Mouse (Mus musculus) CH12.LX (cell line): ENCODE data around the gene Hirip3. TPM values are rescaled to one million over a fixed set of nuclear protein-coding genes. Genes with fewer than 3 reads are reported as not detected.
A peak's percentile ranks its signal among the peaks of the same experiment; 100 is the strongest.

ENCODE experiments used
- DNase-seq: peaks from one replicate; pipeline ENCODE4 v3.0.0-alpha.2; 2013; ENCODE audit errors: extremely low read depth
- H3K27ac ChIP-seq: 2 replicates; pipeline ENCODE4 v1.5.1; 2012; ENCODE audit warnings: low read depth, mild to moderate bottlenecking, control low read depth, moderate library complexity; ENCODE audit not compliant: insufficient read depth
- H3K27me3 ChIP-seq: replicated peaks from 2 replicates; pipeline ENCODE3; 2012; ENCODE audit warnings: inconsistent platforms
- H3K36me3 ChIP-seq, 2 experiments: replicated peaks in 1 of 2; 2 replicates each; pipeline versions ENCODE3 to v1.6.1; 2012; ENCODE audit warnings: inconsistent platforms in 1 of 2, low read length in 1 of 2, mild to moderate bottlenecking in 1 of 2, mixed read lengths in 1 of 2, moderate library complexity in 1 of 2; ENCODE audit not compliant: control insufficient read depth in 1 of 2, insufficient read depth in 1 of 2
- H3K4me1 ChIP-seq, 2 experiments: 2 replicates each; pipeline ENCODE4 v1.6.1; 2012; ENCODE audit warnings: inconsistent platforms in 1 of 2, moderate library complexity in 1 of 2; ENCODE audit not compliant: insufficient read depth in 2 of 2, control insufficient read depth in 1 of 2
- H3K4me2 ChIP-seq: 2 replicates; pipeline ENCODE4 v1.6.1; 2012; ENCODE audit warnings: low read depth, mild to moderate bottlenecking, control low read depth; ENCODE audit not compliant: poor library complexity, insufficient read depth, severe bottlenecking
- H3K4me3 ChIP-seq, 3 experiments: fragments of 150-350 bp in 1 of 3; sonication (generic) in 1 of 3; replicated peaks in 1 of 3; 2 replicates each; pipeline versions ENCODE3 to v1.5.1; 2011 to 2012; ENCODE audit warnings: low read depth in 2 of 3, low read length in 2 of 3, mild to moderate bottlenecking in 2 of 3, moderate library complexity in 2 of 3, control low read depth in 1 of 3, improper control_type of control experiment in 1 of 3, inconsistent platforms in 1 of 3, mixed read lengths in 1 of 3; ENCODE audit not compliant: poor library complexity in 1 of 3
- H3K79me2 ChIP-seq: replicated peaks from 2 replicates; pipeline ENCODE4 v1.6.1; 2012; ENCODE audit warnings: mild to moderate bottlenecking, moderate library complexity; ENCODE audit not compliant: control insufficient read depth, poor library complexity, insufficient read depth, severe bottlenecking; ENCODE audit errors: extremely low read depth
- H3K9ac ChIP-seq: 2 replicates; pipeline ENCODE4 v1.6.1; 2012; ENCODE audit warnings: low read depth, mild to moderate bottlenecking, control low read depth, moderate library complexity; ENCODE audit not compliant: insufficient read depth
- H3K9me3 ChIP-seq: replicated peaks from 2 replicates; pipeline ENCODE3; 2012; ENCODE audit warnings: low read length, inconsistent platforms, mixed read lengths
- BHLHE40 ChIP-seq: IDR thresholded peaks from 2 replicates; pipeline ENCODE4 v1.6.1; 2011; ENCODE audit warnings: mild to moderate bottlenecking, low read depth, low read length, improper control_type of control experiment
- CHD2 ChIP-seq: IDR thresholded peaks from 2 replicates; pipeline ENCODE4 v1.6.1; 2011; ENCODE audit warnings: low read length, improper control_type of control experiment
- CTCF ChIP-seq, 2 experiments: IDR thresholded peaks in 1 of 2; conservative IDR thresholded peaks in 1 of 2; 2 replicates each; pipeline ENCODE4 v1.5.1; 2011 to 2012; ENCODE audit warnings: low read depth in 2 of 2, low read length in 2 of 2, improper control_type of control experiment in 1 of 2, inconsistent platforms in 1 of 2, mild to moderate bottlenecking in 1 of 2, moderate library complexity in 1 of 2
- E2F4 ChIP-seq: IDR thresholded peaks from 2 replicates; pipeline ENCODE4 v1.6.1; 2011; ENCODE audit warnings: low read depth, low read length, improper control_type of control experiment; ENCODE audit not compliant: insufficient replicate concordance
- ELF1 ChIP-seq: IDR thresholded peaks from 2 replicates; pipeline ENCODE4 v1.6.1; 2014; ENCODE audit warnings: low read depth, mild to moderate bottlenecking, inconsistent platforms, low read length, improper control_type of control experiment
- EP300 ChIP-seq: IDR thresholded peaks from 2 replicates; pipeline ENCODE4 v1.6.1; 2011; ENCODE audit warnings: low read length, improper control_type of control experiment
- ETS1 ChIP-seq: conservative IDR thresholded peaks from 2 replicates; pipeline ENCODE4 v1.6.1; 2012; ENCODE audit warnings: low read depth, mild to moderate bottlenecking, inconsistent platforms, low read length, improper control_type of control experiment, moderate library complexity
- GABPA ChIP-seq: IDR thresholded peaks from 2 replicates; pipeline ENCODE4 v1.6.1; 2012; ENCODE audit warnings: low read depth, low read length, improper control_type of control experiment, inconsistent platforms; ENCODE audit not compliant: insufficient replicate concordance
- HCFC1 ChIP-seq: IDR thresholded peaks from 2 replicates; pipeline ENCODE4 v1.6.1; 2012; ENCODE audit warnings: low read depth, mild to moderate bottlenecking, inconsistent platforms, low read length, improper control_type of control experiment
- IRF4 ChIP-seq: IDR thresholded peaks from 2 replicates; pipeline ENCODE4 v1.6.1; 2014; ENCODE audit warnings: low read depth, mild to moderate bottlenecking, inconsistent platforms, low read length, improper control_type of control experiment
- JUN ChIP-seq: IDR thresholded peaks from 2 replicates; pipeline ENCODE4 v1.6.1; 2011; ENCODE audit warnings: low read depth, mild to moderate bottlenecking, low read length, improper control_type of control experiment, moderate library complexity; ENCODE audit not compliant: insufficient read depth
- MAFK ChIP-seq: IDR thresholded peaks from 2 replicates; pipeline ENCODE4 v1.6.1; 2011; ENCODE audit warnings: low read length, improper control_type of control experiment; ENCODE audit not compliant: insufficient replicate concordance
- MAX ChIP-seq: IDR thresholded peaks from 2 replicates; pipeline ENCODE4 v1.6.1; 2011; ENCODE audit warnings: low read length, improper control_type of control experiment
- MAZ ChIP-seq: IDR thresholded peaks from 2 replicates; pipeline ENCODE4 v1.6.1; 2012; ENCODE audit warnings: low read depth, mild to moderate bottlenecking, inconsistent platforms, low read length, improper control_type of control experiment, moderate library complexity
- MEF2A ChIP-seq: IDR thresholded peaks from 2 replicates; pipeline ENCODE4 v1.6.1; 2014; ENCODE audit warnings: low read depth, mild to moderate bottlenecking, inconsistent platforms, low read length, improper control_type of control experiment, borderline replicate concordance
- MXI1 ChIP-seq: IDR thresholded peaks from 2 replicates; pipeline ENCODE4 v1.6.1; 2011; ENCODE audit warnings: mild to moderate bottlenecking, low read depth, low read length, improper control_type of control experiment
- NELFE ChIP-seq: IDR thresholded peaks from 2 replicates; pipeline ENCODE4 v1.6.1; 2011; ENCODE audit warnings: low read depth, low read length, improper control_type of control experiment
- PAX5 ChIP-seq: IDR thresholded peaks from 2 replicates; pipeline ENCODE4 v1.6.1; 2012; ENCODE audit warnings: low read length, inconsistent platforms, mixed read lengths
- POLR2A ChIP-seq: IDR thresholded peaks from 2 replicates; pipeline ENCODE4 v1.6.1; 2011; ENCODE audit warnings: low read depth, mild to moderate bottlenecking, improper control_type of control experiment, low read length
- RAD21 ChIP-seq: IDR thresholded peaks from 2 replicates; pipeline ENCODE4 v1.6.1; 2011; ENCODE audit warnings: low read depth, mild to moderate bottlenecking, low read length, improper control_type of control experiment, moderate library complexity
- RCOR1 ChIP-seq: conservative IDR thresholded peaks from 2 replicates; pipeline ENCODE4 v1.6.1; 2012; ENCODE audit warnings: low read depth, mild to moderate bottlenecking, inconsistent platforms, low read length, improper control_type of control experiment
- SIN3A ChIP-seq: IDR thresholded peaks from 2 replicates; pipeline ENCODE4 v1.6.1; 2012; ENCODE audit warnings: low read length, improper control_type of control experiment, inconsistent platforms
- SMC3 ChIP-seq: IDR thresholded peaks from 2 replicates; pipeline ENCODE4 v1.6.1; 2011; ENCODE audit warnings: low read depth, low read length, improper control_type of control experiment
- TBP ChIP-seq: conservative IDR thresholded peaks from 2 replicates; pipeline ENCODE4 v1.6.1; 2011; ENCODE audit warnings: low read depth, low read length, improper control_type of control experiment
- TCF12 ChIP-seq: IDR thresholded peaks from 2 replicates; pipeline ENCODE4 v1.6.1; 2014; ENCODE audit warnings: low read depth, mild to moderate bottlenecking, inconsistent platforms, low read length, improper control_type of control experiment
- USF1 ChIP-seq: IDR thresholded peaks from 2 replicates; pipeline ENCODE4 v1.6.1; 2014; ENCODE audit warnings: low read depth, mild to moderate bottlenecking, inconsistent platforms, low read length, improper control_type of control experiment
- USF2 ChIP-seq: conservative IDR thresholded peaks from 2 replicates; pipeline ENCODE4 v1.6.1; 2011; ENCODE audit warnings: low read depth, low read length, improper control_type of control experiment
- ZC3H11A ChIP-seq: IDR thresholded peaks from 2 replicates; pipeline ENCODE4 v1.6.1; 2012; ENCODE audit warnings: low read depth, mild to moderate bottlenecking, inconsistent platforms, low read length, improper control_type of control experiment
- ZKSCAN1 ChIP-seq: IDR thresholded peaks from 2 replicates; pipeline ENCODE4 v1.6.1; 2012; ENCODE audit warnings: low read depth, inconsistent platforms, low read length, improper control_type of control experiment, borderline replicate concordance
- ZNF384 ChIP-seq: IDR thresholded peaks from 2 replicates; pipeline ENCODE4 v1.6.1; 2012; ENCODE audit warnings: low read depth, low read length, improper control_type of control experiment, inconsistent platforms
- dilution Hi-C: fragments of 300-500 bp; cut with MboI; formaldehyde crosslinking; loops from 2 replicates; pipeline ENCODE4 v1.14.3; 2020; ENCODE audit warnings: low sequenced_read_pairs; ENCODE audit not compliant: extremely low pct_unique_long_range_greater_than_20kb, extremely low pct_ligation_motif_present
- in situ Hi-C: fragments of 300-500 bp; cut with MboI; formaldehyde crosslinking; loops from 3 replicates; pipeline ENCODE4 v1.14.3; 2019; ENCODE audit warnings: low sequenced_read_pairs, low pct_ligation_motif_present, low pct_unique_long_range_greater_than_20kb, mixed read lengths
- polyA plus RNA-seq: library from polyadenylated mRNA; unstranded; fragments of >175 nt; gene quantifications from 2 replicates; pipeline ENCODE4 v1.2.1, GENCODE M21; 2012; ENCODE audit warnings: low read depth; ENCODE audit not compliant: insufficient read length
- total RNA-seq, 2 experiments: library from RNA; depleted of rRNA; stranded (reverse); fragments of 300-350 nt in 1 of 2; fragments of >200 nt in 1 of 2; gene quantifications; 2 replicates each; pipeline ENCODE4 v1.2.3; 2012 to 2014

Gene Hirip3
- total and polyA plus RNA-seq, 3 experiments = 44.7 to 190 (median 70.9) TPM

DNA sequence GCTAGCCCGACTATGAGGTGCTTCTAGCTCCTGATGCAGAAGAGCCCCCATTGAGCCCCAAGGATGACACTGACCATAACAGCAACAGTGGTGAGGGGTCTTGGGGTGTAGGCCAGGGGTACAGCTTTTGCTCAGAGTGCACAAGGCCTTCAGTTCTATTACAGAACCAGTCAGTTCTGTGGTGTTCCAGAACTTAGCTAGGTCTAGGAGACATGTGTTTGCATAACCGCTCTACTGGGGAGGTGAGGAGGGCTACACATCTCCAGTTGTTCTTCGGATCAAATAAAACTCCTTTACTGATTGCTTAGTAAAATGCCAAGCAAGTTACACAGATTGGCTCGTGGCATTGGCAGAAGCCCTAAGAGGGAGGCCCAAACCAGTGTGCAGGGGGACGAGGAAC lies 30.2 kb upstream of the Hirip3 start, which contains the start of gene 4930451I11Rik:
TSS of gene 4930451I11Rik (minus strand) at position 101 of the 400 bp plus-strand sequence.
- Histone ChIP-seq H3K36me3 (no peaks in the 10 kb centered on the region), H3K27me3 (peaks cover 46% of the 10 kb centered on the region), H3K4me3 (peak within 1 kb of the TSS; percentile 47 to 66 (median 57)), H3K4me1 (peaks cover 6 to 7% of the 10 kb centered on the region in 2 experiments; a peak in 3 of 4 replicates), H3K9ac (peak within 1 kb of the TSS; percentile 31; the same call in 1 of the 2 replicates), H3K79me2 (no peaks in the 10 kb centered on the region), H3K4me2 (peak within 1 kb of the TSS; percentile 53), H3K9me3 (peaks cover 8% of the 10 kb centered on the region), H3K27ac (no peak within 1 kb of the TSS)
- DNase-seq = no peak
- TF ChIP-seq PAX5 (no peak), CTCF (conservative IDR thresholded peaks at IDR 0.05 in 1 of 2, IDR thresholded peaks at IDR 0.05 in 1 of 2; ENCODE audit: low read depth in 2 of 2, low read length in 2 of 2) (no peak), HCFC1 (no peak), RAD21 (no peak), POLR2A (no peak), ZNF384 (no peak), ZC3H11A (no peak), MXI1 (no peak), SMC3 (no peak), BHLHE40 (no peak), RCOR1 (no peak), MAZ (no peak), ETS1 (no peak), EP300 (no peak), USF2 (no peak), E2F4 (no peak), MAFK (no peak), IRF4 (no peak), ZKSCAN1 (no peak), ELF1 (no peak)
- in situ Hi-C loops (no loop called here), dilution Hi-C loops (no loop called here)

DNA sequence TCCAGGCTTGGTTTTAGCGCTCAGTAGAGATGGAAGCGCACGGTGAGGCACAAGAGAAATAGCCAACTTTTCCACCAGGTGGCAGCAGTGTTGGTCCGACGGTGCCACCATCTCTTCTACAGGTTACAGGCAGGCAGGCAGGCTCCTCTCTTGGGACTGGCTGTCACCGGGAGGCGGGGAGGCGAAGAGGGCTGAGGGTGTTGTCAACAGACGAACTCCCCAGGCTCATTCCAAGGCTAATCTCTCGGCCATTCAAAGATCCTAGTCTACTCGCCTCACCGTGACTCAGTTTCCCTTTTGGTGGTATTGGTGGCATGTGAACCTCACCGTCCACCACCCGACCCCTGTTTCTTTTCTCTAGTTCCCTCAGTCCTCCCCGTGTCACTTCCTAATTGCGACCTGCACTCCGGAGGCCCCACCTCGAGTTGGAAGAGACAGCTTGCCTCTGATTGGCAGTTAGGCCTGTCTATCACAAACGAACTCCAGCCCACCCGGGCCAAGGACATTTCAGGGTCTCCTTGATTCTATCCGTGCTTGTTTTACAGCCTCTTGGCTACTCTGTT lies 29.7 kb upstream of the Hirip3 start:
- DNase-seq = peak; percentile 92
- dilution Hi-C loops = no loop called here
- Histone ChIP-seq H3K4me2 (peak overlapping the region; percentile 53), H3K27ac (no peak overlapping the region), H3K36me3 (no peaks in the 10 kb centered on the region), H3K4me3 (peak overlapping the region; percentile 47 to 66 (median 57)), H3K27me3 (peaks cover 40% of the 10 kb centered on the region), H3K9me3 (peaks cover 8% of the 10 kb centered on the region), H3K79me2 (no peaks in the 10 kb centered on the region), H3K9ac (peak overlapping the region; percentile 31; the same call in 1 of the 2 replicates), H3K4me1 (peaks cover 6 to 7% of the 10 kb centered on the region in 2 experiments; a peak in 3 of 4 replicates)
- in situ Hi-C loops = no loop called here
- TF ChIP-seq CHD2 = no peak
- TF ChIP-seq ZKSCAN1 = no peak
- peak; percentile 67 for TF ChIP-seq MAZ
- no peak for TF ChIP-seq E2F4
- TF ChIP-seq GABPA = no peak
- TF ChIP-seq ZC3H11A = peak; percentile 33; the same call in 1 of the 2 replicates
- peak; percentile 39; the same call in 1 of the 2 replicates for TF ChIP-seq TCF12
- peak; percentile 80 for TF ChIP-seq MXI1
- peak; percentile 87 for TF ChIP-seq SIN3A
- peak; percentile 79 for TF ChIP-seq RAD21
- no peak for TF ChIP-seq EP300
- TF ChIP-seq PAX5 = no peak
- no peak for TF ChIP-seq USF2
- no peak for TF ChIP-seq JUN
- TF ChIP-seq TBP = 0 out of 2 replicates have a peak, but pooled peaks have one; percentile 16
- TF ChIP-seq MEF2A = 0 out of 2 replicates have a peak, but pooled peaks have one; percentile 31
- peak; percentile 53; the same call in 1 of the 2 replicates for TF ChIP-seq NELFE
- TF ChIP-seq USF1 = no peak
- TF ChIP-seq SMC3 = peak; percentile 89
- TF ChIP-seq MAX = peak; percentile 11; the same call in 1 of the 2 replicates
- peak; percentile 46; the same call in 1 of the 2 replicates for TF ChIP-seq POLR2A
- TF ChIP-seq RCOR1 = no peak
- no peak for TF ChIP-seq MAFK
